Mouse (Mus musculus) ES-Bruce4 (cell line): ENCODE measurements around the gene Cep128. TPM values are rescaled to one million over a fixed set of nuclear protein-coding genes. Genes with fewer than 3 reads are reported as not detected.

Experiments
- H3K27ac ChIP-seq: 2 replicates; pipeline ENCODE4 v1.5.1; 2012; ENCODE audit warnings: low read length, inconsistent platforms; ENCODE audit not compliant: insufficient read depth
- H3K27me3 ChIP-seq: 2 replicates; pipeline ENCODE4 v1.6.1; 2012; ENCODE audit warnings: mild to moderate bottlenecking, low read length, inconsistent platforms; ENCODE audit not compliant: control insufficient read depth, poor library complexity, insufficient read depth, severe bottlenecking
- H3K36me3 ChIP-seq: 2 replicates; pipeline ENCODE4 v1.6.1; 2012; ENCODE audit warnings: inconsistent platforms, mild to moderate bottlenecking, low read length, moderate library complexity; ENCODE audit not compliant: control insufficient read depth, poor library complexity, insufficient read depth, severe bottlenecking
- H3K4me1 ChIP-seq: one replicate; pipeline ENCODE4 v1.8.1; 2011; ENCODE audit warnings: low read length; ENCODE audit not compliant: control insufficient read depth, insufficient read depth
- H3K4me3 ChIP-seq: 2 replicates; pipeline ENCODE4 v1.5.1; 2011; ENCODE audit warnings: low read depth, mild to moderate bottlenecking, low read length
- H3K9ac ChIP-seq: 2 replicates; pipeline ENCODE4 v1.6.1; 2012; ENCODE audit warnings: low read depth, mild to moderate bottlenecking, inconsistent platforms; ENCODE audit not compliant: poor library complexity, severe bottlenecking
- H3K9me3 ChIP-seq: replicated peaks from 2 replicates; pipeline ENCODE4 v1.6.1; 2012; ENCODE audit warnings: mild to moderate bottlenecking, low read length, inconsistent platforms; ENCODE audit not compliant: control insufficient read depth, poor library complexity, insufficient read depth, severe bottlenecking
- CTCF ChIP-seq: IDR thresholded peaks from one replicate; pipeline ENCODE4 v1.8.1; 2011; ENCODE audit warnings: low read depth, low read length
- EP300 ChIP-seq: IDR thresholded peaks from 2 replicates; pipeline ENCODE4 v1.6.1; 2011; ENCODE audit warnings: low read depth, low read length; ENCODE audit not compliant: insufficient read depth
- POLR2A ChIP-seq: IDR thresholded peaks from one replicate; pipeline ENCODE4 v1.8.1; 2011; ENCODE audit warnings: low read length; ENCODE audit not compliant: insufficient read depth
- polyA plus RNA-seq: library from polyadenylated mRNA; stranded (reverse); fragments of >200 nt; gene quantifications from 2 replicates; pipeline ENCODE4 v1.2.4, GENCODE M21; 2011; ENCODE audit warnings: low read depth; ENCODE audit not compliant: missing spikeins, insufficient read depth, insufficient read length

The Cep128 gene
- polyA plus RNA-seq, 1 experiment, result 18.3 TPM

DNA sequence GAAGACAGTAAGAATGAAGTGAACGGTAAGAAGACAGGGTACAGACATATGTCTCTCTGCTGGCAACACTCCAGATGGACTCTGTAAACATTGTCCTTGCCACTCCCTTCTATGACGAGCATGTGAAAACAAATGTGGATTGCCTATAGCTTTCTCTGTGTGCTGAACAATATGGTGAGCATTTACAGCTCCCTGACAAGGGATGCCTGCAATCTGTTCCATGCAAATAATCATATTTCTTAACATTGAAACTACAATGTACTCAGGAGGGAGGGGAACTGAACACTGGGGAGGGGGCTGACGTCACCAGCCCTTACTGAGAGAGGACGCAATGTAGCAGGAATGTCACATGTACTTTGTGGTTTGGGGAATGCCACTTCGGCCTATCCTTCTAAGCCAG lies 355.1 kb downstream of the Cep128 start:
- H3K36me3 ChIP-seq, result no peaks in the 10 kb centered on the region
- H3K27ac ChIP-seq, result no peak overlapping the region
- no peak overlapping the region for H3K4me3 ChIP-seq
- TF ChIP-seq CTCF (no peak), EP300 (no peak), POLR2A (no peak)
- H3K27me3 ChIP-seq, result no peaks in the 10 kb centered on the region
- no peak overlapping the region for H3K9ac ChIP-seq
- no peaks in the 10 kb centered on the region for H3K4me1 ChIP-seq
- H3K9me3 ChIP-seq, result no peaks in the 10 kb centered on the region

DNA sequence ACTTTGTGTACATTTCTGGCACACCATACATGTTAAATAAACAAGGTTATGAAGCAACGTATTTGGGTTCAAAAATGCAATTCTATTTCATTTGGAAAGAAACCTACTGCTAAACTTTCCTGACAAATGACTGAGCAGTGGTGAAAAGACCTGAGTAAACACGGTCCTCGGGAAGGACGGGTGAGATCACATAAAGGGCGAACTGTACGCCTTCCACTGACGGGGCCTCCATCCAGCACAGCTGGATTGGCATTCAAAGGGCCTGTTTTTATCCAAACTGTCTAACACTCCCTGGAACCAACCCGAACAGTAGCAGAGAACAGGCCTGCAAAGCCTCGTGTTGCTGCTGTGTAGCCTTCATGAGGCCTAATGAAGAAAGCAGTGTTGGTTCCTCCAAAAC lies 356.5 kb downstream of the Cep128 start:
- no peak overlapping the region for H3K27ac ChIP-seq
- no peaks in the 10 kb centered on the region for H3K9me3 ChIP-seq
- no peaks in the 10 kb centered on the region for H3K4me1 ChIP-seq
- H3K27me3 ChIP-seq, result no peaks in the 10 kb centered on the region
- no peaks in the 10 kb centered on the region for H3K36me3 ChIP-seq
- TF ChIP-seq POLR2A, result no peak
- no peak for TF ChIP-seq CTCF
- no peak for TF ChIP-seq EP300
- no peak overlapping the region for H3K4me3 ChIP-seq
- H3K9ac ChIP-seq, result no peak overlapping the region

DNA sequence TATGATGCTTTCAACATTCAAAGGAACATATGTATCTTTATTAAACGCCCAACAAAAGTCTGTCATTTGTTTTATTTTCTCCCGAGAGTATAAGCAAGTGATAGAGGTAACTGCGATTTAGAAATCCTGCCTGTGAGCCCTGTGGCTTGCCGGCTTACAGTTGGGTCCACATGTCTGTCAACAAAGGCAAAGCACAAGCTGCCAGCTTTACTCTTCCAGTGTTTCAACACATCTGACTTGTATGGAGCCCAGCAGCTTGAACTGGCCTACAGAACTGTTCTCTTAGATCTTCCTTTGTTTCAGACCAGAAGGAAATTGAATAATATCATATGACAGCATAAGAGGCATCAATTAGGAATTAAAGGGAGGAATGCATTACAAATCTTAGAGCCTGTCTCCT lies 357.1 kb downstream of the Cep128 start:
- no peaks in the 10 kb centered on the region for H3K27me3 ChIP-seq
- no peak overlapping the region for H3K9ac ChIP-seq
- H3K27ac ChIP-seq, result no peak overlapping the region
- no peaks in the 10 kb centered on the region for H3K36me3 ChIP-seq
- H3K4me1 ChIP-seq, result no peaks in the 10 kb centered on the region
- H3K4me3 ChIP-seq, result no peak overlapping the region
- no peaks in the 10 kb centered on the region for H3K9me3 ChIP-seq
- no peak for TF ChIP-seq POLR2A
- no peak for TF ChIP-seq EP300
- no peak for TF ChIP-seq CTCF

DNA sequence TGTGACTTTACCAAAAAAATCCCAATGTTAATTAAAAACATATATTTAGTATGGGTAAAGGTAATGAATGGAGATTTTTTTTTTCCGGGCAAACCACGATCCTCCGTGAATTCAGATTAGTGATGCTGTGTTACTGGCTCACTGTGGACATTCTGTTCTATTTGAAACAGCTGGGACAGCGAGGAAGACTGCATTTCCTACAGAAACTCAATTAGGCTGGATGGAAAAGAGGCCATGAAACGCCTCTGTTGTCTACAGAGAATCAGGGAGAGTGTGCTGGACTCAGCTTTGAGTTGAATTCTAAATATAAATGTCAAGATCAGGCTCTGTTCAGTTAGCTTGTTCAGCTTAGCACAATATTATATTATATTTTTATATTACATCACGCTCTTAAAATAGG lies 369.1 kb downstream of the Cep128 start:
- Histone ChIP-seq H3K27me3 (no peaks in the 10 kb centered on the region), H3K9ac (no peak overlapping the region), H3K4me3 (no peak overlapping the region), H3K4me1 (no peaks in the 10 kb centered on the region), H3K36me3 (no peaks in the 10 kb centered on the region), H3K27ac (no peak overlapping the region), H3K9me3 (no peaks in the 10 kb centered on the region)
- TF ChIP-seq POLR2A (no peak), CTCF (no peak), EP300 (no peak)

DNA sequence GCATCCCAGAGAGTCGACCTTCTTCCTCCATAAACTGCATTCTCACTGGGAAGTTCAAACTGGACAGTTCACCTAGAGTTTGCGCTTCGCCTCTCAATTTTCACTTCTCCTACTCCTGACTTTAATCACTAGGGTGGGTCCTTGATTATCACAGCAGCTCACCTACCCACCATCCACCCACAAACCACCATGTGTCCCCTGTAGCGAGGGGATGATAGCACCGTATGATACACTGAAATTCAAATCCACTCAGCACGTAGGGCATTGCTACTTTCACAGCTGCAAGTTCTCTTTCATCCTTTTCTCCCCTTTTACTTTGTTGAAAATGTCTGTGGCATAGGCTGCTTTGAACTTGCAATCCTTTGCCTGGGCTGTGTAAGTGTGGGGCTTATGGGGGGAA lies 371.2 kb downstream of the Cep128 start:
- H3K36me3 ChIP-seq, result no peaks in the 10 kb centered on the region
- no peaks in the 10 kb centered on the region for H3K4me1 ChIP-seq
- no peak overlapping the region for H3K4me3 ChIP-seq
- no peak overlapping the region for H3K27ac ChIP-seq
- no peak overlapping the region for H3K9ac ChIP-seq
- H3K27me3 ChIP-seq, result no peaks in the 10 kb centered on the region
- TF ChIP-seq CTCF, result no peak
- no peak for TF ChIP-seq POLR2A
- TF ChIP-seq EP300, result no peak
- no peaks in the 10 kb centered on the region for H3K9me3 ChIP-seq

DNA sequence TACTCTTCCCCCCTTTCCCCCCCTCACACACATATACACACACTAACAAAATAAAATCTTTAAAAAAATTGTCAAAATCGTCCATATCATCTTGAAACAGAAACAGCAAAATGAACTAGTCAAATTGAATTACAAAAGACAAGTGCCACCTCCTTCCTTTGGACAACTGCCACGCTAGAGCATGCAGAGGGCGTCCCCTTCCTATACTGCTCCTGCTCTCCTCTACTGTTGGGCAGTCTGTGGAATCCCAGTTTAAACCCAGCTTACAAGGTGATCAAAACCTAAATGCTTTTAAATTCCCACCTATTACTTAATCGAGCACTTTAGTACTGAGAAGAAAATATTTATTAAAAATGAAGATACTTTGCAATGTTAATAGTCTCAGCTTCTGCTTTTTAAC lies 372.0 kb downstream of the Cep128 start:
- Histone ChIP-seq H3K4me1 (no peaks in the 10 kb centered on the region), H3K27ac (no peak overlapping the region)
- TF ChIP-seq CTCF (no peak), EP300 (no peak), POLR2A (no peak)

DNA sequence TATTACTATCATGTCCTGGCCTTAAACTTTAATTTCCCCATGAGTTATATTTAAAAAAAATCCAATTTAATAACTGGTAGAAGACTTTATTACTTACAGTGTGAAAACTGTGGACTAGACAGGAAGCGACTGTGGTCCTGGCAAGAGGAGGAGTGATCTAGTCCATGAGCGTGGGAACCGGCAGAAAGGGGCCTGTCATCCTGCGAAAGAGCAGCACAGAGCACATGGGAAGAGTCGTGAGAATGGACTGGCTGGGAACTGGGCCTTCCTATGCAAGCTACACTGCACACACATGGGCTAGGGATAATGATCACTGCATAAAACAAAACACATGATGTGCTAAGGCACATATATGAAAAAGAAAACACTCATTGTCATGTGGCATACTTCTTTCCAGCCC lies 375.5 kb downstream of the Cep128 start:
- Histone ChIP-seq H3K9me3 (no peaks in the 10 kb centered on the region), H3K36me3 (no peaks in the 10 kb centered on the region), H3K27ac (no peak overlapping the region), H3K4me1 (no peaks in the 10 kb centered on the region), H3K9ac (no peak overlapping the region), H3K27me3 (no peaks in the 10 kb centered on the region), H3K4me3 (no peak overlapping the region)
- no peak for TF ChIP-seq CTCF
- TF ChIP-seq EP300, result no peak
- no peak for TF ChIP-seq POLR2A

More for the DNA sequence above, 372.0 kb downstream of the Cep128 start:
- Histone ChIP-seq H3K4me3 (no peak overlapping the region), H3K9ac (no peak overlapping the region), H3K27me3 (no peaks in the 10 kb centered on the region), H3K9me3 (no peaks in the 10 kb centered on the region), H3K36me3 (no peaks in the 10 kb centered on the region)
